Mouse (Mus musculus) heart, adult 2 months (tissue): ENCODE measurements around the gene Pus3.

Experiments
- CTCF ChIP-seq: fragments of 200-600 bp; IDR thresholded peaks from 2 replicates; pipeline ENCODE4 v1.8.1; 2022; ENCODE audit warnings: antibody characterized with exemption, mild to moderate bottlenecking, moderate library complexity
- POLR2A ChIP-seq: fragments of 200-500 bp; IDR thresholded peaks from 2 replicates; pipeline ENCODE4 v1.6.1; 2011; ENCODE audit warnings: mild to moderate bottlenecking, low read depth, low read length, control low read depth; ENCODE audit not compliant: insufficient read depth

DNA sequence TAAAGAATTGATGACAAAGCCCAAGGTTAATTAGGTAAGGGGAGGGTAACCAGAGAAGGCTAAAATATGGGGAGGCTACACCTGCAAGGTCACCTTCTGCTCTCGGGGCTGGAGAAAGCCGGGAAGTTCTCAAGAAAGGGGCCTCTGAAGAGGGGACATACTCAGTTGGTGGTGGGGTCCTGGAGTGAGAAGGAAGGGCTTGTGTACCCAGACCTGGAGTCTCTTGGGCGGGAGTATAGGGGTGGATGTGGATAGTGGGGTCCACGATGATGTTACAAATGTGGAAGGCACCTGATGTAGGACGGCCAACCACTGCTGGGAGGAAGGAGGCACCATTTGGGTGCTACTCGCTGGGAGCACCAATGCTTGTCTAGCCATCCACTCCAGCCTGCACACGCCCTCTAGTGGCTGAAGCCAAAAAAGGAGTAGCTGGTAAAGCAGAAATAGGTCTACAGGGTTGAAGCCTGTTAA lies 34.4 kb upstream of the Pus3 start:
- TF ChIP-seq CTCF (peak; percentile 88), POLR2A (no peak)
